Mouse (Mus musculus) embryonic fibroblast, embryonic 13.5 days (primary cell): ENCODE results near the gene Slc13a5. TPM values are rescaled to one million over a fixed set of nuclear protein-coding genes. Genes with fewer than 3 reads are reported as not detected.

Source experiments
- H3K27ac ChIP-seq: 2 replicates; pipeline ENCODE4 v1.5.1; 2012; ENCODE audit warnings: low read length, control low read depth, inconsistent platforms; ENCODE audit not compliant: insufficient read depth
- H3K4me1 ChIP-seq: 2 replicates; pipeline ENCODE4 v1.6.1; 2011; ENCODE audit warnings: low read length; ENCODE audit not compliant: control insufficient read depth, insufficient read depth
- H3K4me3 ChIP-seq: 2 replicates; pipeline ENCODE4 v1.5.1; 2011; ENCODE audit warnings: mild to moderate bottlenecking, control low read depth, low read length; ENCODE audit not compliant: insufficient read depth
- CTCF ChIP-seq: IDR thresholded peaks from 2 replicates; pipeline ENCODE4 v1.5.1; 2011; ENCODE audit warnings: mild to moderate bottlenecking, control low read depth, low read length, moderate library complexity, borderline replicate concordance; ENCODE audit not compliant: insufficient read depth
- POLR2A ChIP-seq: IDR thresholded peaks from 2 replicates; pipeline ENCODE4 v1.6.1; 2011; ENCODE audit warnings: low read depth, mild to moderate bottlenecking, control low read depth, low read length, moderate library complexity
- polyA plus RNA-seq: library from polyadenylated mRNA; stranded (reverse); fragments of >200 nt; gene quantifications from 2 replicates; pipeline ENCODE4 v1.2.4, GENCODE M21; 2011; ENCODE audit warnings: low read depth; ENCODE audit not compliant: missing spikeins, insufficient read length

Gene Slc13a5
- polyA plus RNA-seq, 1 experiment, result 0.74 TPM

- Histone ChIP-seq H3K4me3 (no peak overlapping the region), H3K4me1 (no peaks in the 10 kb centered on the region), H3K27ac (no peak overlapping the region)
- TF ChIP-seq POLR2A, result no peak
- TF ChIP-seq CTCF, result no peak
Measured at GRCm38 (mm10) chr11:72287126-72287525, 20.1 kb upstream of the Slc13a5 start.

GRCm38 (mm10) chr11:72286651-72287050 lies 19.6 kb upstream of the Slc13a5 start:
- Histone ChIP-seq H3K4me3 (no peak overlapping the region), H3K27ac (no peak overlapping the region)
- TF ChIP-seq POLR2A (no peak), CTCF (no peak)

GRCm38 (mm10) chr11:72285971-72286480 lies 19.0 kb upstream of the Slc13a5 start:
- TF ChIP-seq POLR2A (no peak), CTCF (no peak)
- Histone ChIP-seq H3K27ac (no peak overlapping the region), H3K4me3 (no peak overlapping the region), H3K4me1 (no peaks in the 10 kb centered on the region)

More at GRCm38 (mm10) chr11:72286651-72287050, 19.6 kb upstream of the Slc13a5 start:
- no peaks in the 10 kb centered on the region for H3K4me1 ChIP-seq

- no peak for TF ChIP-seq POLR2A
- TF ChIP-seq CTCF, result no peak
- Histone ChIP-seq H3K4me3 (no peak overlapping the region), H3K4me1 (no peaks in the 10 kb centered on the region), H3K27ac (no peak overlapping the region)
Measured at GRCm38 (mm10) chr11:72284532-72285182, 17.6 kb upstream of the Slc13a5 start.

GRCm38 (mm10) chr11:72283486-72284224 lies 16.6 kb upstream of the Slc13a5 start:
- no peaks in the 10 kb centered on the region for H3K4me1 ChIP-seq
- TF ChIP-seq POLR2A (no peak), CTCF (no peak)
- no peak overlapping the region for H3K27ac ChIP-seq
- no peak overlapping the region for H3K4me3 ChIP-seq

- no peak overlapping the region for H3K4me3 ChIP-seq
- no peaks in the 10 kb centered on the region for H3K4me1 ChIP-seq
- no peak overlapping the region for H3K27ac ChIP-seq
- TF ChIP-seq POLR2A, result no peak
- TF ChIP-seq CTCF, result no peak
Measured at GRCm38 (mm10) chr11:72281852-72282400, 14.9 kb upstream of the Slc13a5 start.

GRCm38 (mm10) chr11:72281143-72281851 lies 14.3 kb upstream of the Slc13a5 start:
- no peak overlapping the region for H3K4me3 ChIP-seq
- H3K4me1 ChIP-seq, result no peaks in the 10 kb centered on the region
- H3K27ac ChIP-seq, result no peak overlapping the region
- TF ChIP-seq CTCF (no peak), POLR2A (no peak)

GRCm38 (mm10) chr11:72273341-72273740 lies 6.3 kb upstream of the Slc13a5 start:
- Histone ChIP-seq H3K4me3 (no peak overlapping the region), H3K27ac (no peak overlapping the region), H3K4me1 (no peaks in the 10 kb centered on the region)
- TF ChIP-seq POLR2A (no peak), CTCF (no peak)

GRCm38 (mm10) chr11:72271761-72272160 lies 4.7 kb upstream of the Slc13a5 start:
- no peak for TF ChIP-seq CTCF
- no peak for TF ChIP-seq POLR2A
- H3K4me3 ChIP-seq, result no peak overlapping the region
- H3K4me1 ChIP-seq, result no peaks in the 10 kb centered on the region
- H3K27ac ChIP-seq, result no peak overlapping the region
